Mouse (Mus musculus) forelimb bud, embryonic 11.5 days (tissue): ENCODE data around the gene Efna5.
A peak's percentile ranks its signal among the peaks of the same experiment; 100 is the strongest.

Source experiments
- DNase-seq: peaks from one replicate; pipeline ENCODE4 v3.0.0-alpha.2; 2012; ENCODE audit warnings: low read depth, low spot score

Efna5 gene

GRCm38 (mm10) chr17:62702020-62702814 is 178.9 kb downstream of the Efna5 start:
- DNase-seq = peak; percentile 66

DNA sequence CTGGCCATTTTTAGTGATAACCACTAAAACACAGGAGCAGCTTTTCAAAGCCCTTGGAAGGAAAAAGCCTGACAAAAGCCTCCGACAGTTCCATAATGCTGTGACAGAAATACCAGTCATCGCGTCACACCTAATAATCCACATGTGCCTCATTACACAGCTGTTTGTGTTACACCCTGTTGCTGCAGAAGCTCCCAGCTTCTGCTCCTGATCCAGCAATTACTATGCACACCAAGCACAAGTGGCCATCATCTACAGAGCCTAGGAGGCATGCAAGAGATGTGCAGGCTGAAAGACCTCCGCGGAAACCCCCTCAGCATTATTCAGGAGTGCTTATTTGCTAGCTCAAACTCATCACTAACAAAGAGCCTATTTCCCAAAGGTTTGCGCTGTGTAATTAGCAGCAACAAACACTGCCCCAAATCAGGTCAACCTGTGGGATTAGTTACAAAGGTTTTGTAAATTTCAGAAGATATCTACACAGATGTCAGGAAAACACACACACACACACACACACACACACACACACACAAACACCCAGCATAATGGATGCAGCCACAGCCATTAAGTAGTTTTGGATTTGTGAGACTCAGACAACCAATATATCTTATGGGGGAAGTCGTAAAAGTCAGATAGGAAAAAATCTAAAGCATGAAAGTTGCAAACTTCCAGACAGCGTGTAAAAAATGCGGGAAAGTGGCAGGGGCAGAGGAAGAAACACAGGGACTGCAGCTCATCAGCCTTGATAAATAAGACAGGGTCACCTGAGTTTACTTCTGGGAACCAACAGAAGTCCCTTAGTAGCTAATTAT is 180.1 kb downstream of the Efna5 start:
- peak; percentile 88 for DNase-seq

DNA sequence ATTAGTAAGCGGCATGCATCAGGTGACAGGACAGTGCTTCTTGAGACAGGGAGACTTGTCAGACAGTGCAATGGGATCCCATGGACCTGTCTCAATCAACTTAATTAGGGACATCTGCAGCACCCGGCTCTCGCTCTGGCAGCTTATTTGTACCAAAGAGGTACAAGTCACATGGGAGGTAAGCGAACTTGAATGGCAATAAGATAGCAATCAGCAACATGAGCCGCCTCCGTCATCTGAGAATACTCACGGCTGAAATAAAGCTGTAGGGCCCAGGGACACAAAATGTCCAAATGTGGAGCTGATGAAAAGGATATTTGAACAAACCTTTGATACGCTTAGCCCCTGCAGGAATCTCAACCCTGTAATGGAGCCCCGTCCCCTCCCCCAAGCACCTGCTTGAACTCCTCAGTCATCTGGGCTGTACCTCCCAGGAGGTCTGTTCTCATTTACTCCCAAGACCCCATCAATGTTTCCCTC is 186.1 kb downstream of the Efna5 start:
- peak; percentile 59 for DNase-seq

- no peak for DNase-seq
Measured at GRCm38 (mm10) chr17:62692242-62692641, 188.9 kb downstream of the Efna5 start.

DNA sequence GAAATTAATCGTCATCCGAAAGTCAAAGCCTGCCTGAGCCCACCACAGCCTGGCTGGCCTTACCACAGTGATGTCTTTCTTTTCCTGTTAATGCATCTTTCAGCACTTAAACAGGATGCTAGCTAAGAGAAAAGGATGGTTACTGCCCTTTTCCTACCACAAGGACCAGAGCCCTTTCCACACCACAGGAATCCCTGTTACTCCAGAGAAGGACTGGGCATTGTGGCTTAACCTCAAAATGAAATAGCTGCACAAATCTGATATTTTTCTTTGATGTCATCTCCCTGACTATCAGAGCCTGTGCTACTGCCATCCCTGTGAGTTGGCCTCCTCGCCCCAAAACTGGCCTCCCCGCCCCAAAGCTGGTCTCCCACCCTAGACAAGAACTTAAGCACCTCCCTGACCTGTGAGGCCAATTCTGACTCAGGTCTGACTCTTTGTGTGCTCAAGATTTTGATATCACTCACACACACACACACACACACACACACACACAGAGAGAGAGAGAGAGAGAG is 189.9 kb downstream of the Efna5 start:
- DNase-seq = no peak

GRCm38 (mm10) chr17:62690256-62690655 is 190.9 kb downstream of the Efna5 start:
- DNase-seq = no peak

DNA sequence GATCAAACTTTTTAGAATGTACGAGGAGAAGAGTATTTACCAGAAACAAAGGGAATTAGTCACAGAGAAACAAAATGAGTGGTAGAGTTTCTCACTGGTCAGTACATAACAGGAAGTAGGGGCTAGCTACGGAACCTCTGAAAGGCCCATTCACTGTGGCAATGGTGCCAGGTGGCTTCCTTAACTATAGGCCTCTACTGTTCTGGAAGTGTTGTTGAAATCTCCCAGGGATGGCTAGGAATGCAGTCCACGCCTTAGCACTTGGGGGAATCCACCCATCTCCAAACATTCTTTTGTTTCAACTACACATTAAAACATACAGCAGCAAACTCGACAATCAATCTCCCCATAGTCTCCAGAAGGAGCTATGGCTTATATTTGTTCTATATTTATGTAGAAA is 191.5 kb downstream of the Efna5 start:
- no peak for DNase-seq

DNA sequence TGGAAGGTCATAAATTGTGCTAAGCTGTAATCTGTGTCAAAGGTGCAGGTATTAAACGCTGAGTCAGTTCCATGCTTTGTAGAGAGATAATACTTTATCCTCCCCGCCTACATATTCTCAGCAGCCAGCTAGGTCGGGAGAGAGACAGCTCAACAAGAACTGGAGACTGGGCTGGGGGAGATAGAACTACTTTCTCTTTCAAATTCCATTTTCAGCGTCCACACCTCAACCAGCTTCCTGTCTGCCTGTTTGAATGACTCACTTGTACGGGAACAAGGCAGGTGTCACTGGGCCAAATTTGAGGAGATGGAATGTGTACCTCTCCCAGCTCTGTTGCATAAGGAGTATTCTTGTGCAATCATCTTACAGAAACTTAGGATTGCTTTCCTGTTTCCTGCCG is 193.7 kb downstream of the Efna5 start:
- DNase-seq = no peak

- DNase-seq = no peak
Measured at GRCm38 (mm10) chr17:62685181-62685580, 195.9 kb downstream of the Efna5 start.

DNA sequence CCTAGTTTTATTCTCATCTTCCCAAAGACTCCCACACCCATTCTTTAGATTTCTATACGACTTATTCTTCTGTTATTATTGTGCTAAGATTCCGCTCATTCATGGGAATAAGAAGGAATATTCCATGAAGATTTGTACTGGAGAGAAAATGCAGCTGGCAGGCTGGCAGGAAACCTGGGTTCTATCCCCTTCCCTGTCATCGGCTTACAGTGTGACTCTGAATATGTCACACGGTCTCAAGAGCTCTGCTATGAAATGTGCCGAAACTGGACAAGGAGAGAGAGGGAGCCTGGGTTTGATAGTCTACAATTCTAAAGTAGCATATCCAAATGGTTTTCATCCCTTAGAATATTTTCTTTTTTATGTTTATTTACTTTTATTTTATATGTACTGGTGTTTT is 198.0 kb downstream of the Efna5 start:
- no peak for DNase-seq

GRCm38 (mm10) chr17:62681726-62682125 is 199.4 kb downstream of the Efna5 start:
- DNase-seq = no peak

- DNase-seq = no peak
Measured at GRCm38 (mm10) chr17:62680737-62681136, 200.4 kb downstream of the Efna5 start.

DNA sequence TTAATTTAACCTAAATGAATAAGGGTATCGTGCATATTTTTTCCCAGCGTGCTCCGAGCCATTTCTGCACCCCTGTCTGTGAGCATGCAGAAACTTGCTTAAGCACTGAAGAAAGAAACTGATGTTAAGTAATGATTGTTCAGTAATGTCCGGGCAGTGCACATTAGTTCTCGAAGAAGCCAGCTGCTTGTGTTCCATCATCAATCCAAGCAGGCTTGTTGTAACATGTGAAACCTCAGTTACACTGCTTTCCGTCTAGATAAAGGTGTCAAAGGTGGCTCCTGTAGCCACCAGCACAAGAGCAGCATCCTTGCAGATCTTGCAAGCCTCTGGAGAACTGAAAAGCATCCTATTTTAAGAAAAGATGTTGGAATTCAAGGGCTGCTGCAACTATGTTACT is 204.3 kb downstream of the Efna5 start:
- no peak for DNase-seq

GRCm38 (mm10) chr17:62676409-62676808 is 204.7 kb downstream of the Efna5 start:
- DNase-seq = no peak

GRCm38 (mm10) chr17:62675811-62676255 is 205.3 kb downstream of the Efna5 start:
- peak; percentile 62 for DNase-seq

DNA sequence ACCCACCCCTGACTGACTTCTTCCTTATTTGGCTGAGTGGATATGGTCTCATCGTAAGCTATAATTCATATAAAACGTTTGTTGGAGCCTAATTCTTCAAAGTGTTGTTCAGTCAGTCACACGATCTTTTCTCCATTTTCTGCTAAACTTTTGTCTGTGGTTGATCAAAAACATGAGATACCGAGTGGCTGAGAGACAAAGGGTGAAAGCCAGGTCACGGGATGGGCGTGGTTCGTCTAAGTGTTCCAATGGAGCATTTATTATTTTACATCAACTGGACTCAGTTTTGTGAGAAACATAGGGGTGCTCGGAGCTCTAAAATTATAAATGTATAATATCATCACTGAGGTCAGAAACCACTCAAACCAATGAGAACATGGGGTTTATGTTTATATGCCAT is 209.0 kb downstream of the Efna5 start:
- no peak for DNase-seq

GRCm38 (mm10) chr17:62666761-62667160 is 214.4 kb downstream of the Efna5 start:
- no peak for DNase-seq

DNA sequence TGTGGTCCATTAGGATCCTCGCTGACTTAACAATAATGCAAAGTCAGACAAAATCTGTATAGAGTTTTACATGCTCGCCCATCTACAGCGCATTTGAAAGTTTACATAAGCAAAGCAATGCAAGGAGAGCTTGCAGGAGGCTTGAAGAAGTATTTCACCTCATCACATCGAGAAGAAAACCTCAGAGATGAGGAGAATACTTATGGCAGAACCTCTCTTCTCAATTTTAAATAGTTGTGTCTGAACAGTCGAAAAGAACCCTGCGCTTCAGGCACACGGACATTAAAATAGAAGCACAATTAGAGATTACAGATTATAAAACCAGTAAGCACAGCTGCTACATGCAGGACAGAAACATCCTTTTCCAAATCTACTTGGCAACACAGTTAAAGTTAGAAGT is 215.3 kb downstream of the Efna5 start:
- DNase-seq = no peak

DNA sequence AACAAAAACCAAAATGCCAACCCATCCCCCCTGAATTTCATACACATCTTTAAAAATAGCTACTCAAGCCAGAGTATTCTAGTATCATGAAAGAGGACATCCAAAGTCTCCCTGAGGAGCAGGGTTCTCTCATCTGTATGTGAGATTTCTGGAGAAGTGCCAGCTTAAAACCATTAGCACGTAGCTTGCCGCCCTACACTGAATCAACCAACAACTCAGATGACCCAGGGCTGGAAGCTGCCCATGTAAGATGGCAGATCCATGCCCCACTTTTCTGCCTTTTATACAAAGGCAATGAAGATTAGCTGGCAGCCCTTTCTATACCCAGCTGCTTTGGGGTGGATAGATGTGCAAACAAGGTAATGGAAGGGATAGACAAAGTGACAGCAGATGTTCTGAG is 216.4 kb downstream of the Efna5 start:
- no peak for DNase-seq

DNA sequence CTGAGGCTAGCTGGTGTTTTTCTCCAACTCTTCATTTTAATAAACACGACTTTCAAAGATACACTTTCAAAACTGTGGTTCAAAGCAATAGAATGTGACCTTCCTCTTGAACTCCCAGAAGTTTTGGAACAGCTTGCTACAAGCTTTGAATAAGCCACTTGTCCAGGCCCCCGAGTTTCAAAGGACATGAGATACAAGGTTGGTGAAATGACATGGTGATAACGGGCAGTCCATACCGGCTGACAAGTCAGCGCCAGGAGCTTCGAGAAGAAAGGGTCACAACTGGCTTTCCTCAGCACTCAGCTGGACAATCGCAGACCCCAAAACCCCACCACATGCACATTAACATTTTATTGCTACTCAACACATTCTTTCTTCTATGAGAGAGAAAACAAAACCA is 219.3 kb downstream of the Efna5 start:
- DNase-seq = no peak

- no peak for DNase-seq
Measured at GRCm38 (mm10) chr17:62659501-62660175, 221.5 kb downstream of the Efna5 start.
